Mouse (Mus musculus) gastrocnemius, postnatal 36 days (tissue): ENCODE results near the gene Vnn3. TPM values are rescaled to one million over a fixed set of nuclear protein-coding genes. Genes with fewer than 3 reads are reported as not detected.

ENCODE experiments used
- DNase-seq, 2 experiments: peaks; one replicate each; pipeline ENCODE4 v3.0.0; 2022
- intact Hi-C: fragments of 180-260 bp; cut with DNase I; formaldehyde crosslinking; loops from one replicate; pipeline ENCODE4 v1.15.1; 2025
- long read RNA-seq, 2 experiments: library from polyadenylated mRNA; stranded (forward); transcript quantifications; one replicate each; pipeline ENCODE4 v2.0.0; 2021
- total RNA-seq, 2 experiments: library from RNA; stranded (reverse); gene quantifications; 2 replicates each; pipeline ENCODE4 v1.2.3; 2021

The Vnn3 gene
- under 1 TPM; 0.13 to 0.17 TPM for total RNA-seq
- long read RNA-seq, experiment 1 = 0 reads
- long read RNA-seq, experiment 2, partial matches to known transcripts = 1 of 1 reads
- long read RNA-seq, experiment 2, other reads (novel, unspliced or antisense) = 0 of 1 reads

DNA sequence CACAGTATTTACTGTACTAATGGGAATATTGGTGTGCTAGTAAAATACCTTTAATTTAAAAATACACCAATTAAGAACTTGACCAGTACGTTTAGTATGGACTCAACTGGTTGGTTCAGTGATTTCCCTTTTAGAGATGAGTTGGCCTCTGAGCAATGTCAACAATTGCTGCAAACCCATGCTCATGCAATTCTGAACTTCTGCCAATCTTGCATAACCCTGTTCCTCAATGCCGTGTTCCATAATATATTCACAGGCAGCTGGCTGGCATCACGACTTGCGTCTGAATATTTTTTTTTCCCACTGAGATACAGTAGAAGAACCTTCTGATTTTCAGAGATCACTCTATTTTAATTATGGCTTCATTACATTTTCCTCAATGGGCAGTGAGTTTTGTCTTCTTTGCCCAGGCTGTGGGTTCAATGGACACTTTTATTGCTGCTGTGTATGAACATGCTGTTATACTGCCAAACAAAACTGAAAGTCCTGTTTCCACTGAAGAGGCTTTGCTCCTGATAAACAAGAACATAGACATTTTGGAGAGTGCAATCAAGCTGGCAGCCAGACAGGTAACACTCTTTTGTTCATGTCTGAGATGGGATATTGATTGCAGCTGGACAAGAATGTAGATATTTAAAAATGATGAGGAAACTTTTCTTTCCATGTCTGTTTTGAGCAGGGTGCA is at the start of gene Vnn3:
TSS of gene Vnn3 (plus strand) at position 235 of the 685 bp plus-strand sequence.
- DNase-seq = no peak
- intact Hi-C loops = no loop called here

DNA sequence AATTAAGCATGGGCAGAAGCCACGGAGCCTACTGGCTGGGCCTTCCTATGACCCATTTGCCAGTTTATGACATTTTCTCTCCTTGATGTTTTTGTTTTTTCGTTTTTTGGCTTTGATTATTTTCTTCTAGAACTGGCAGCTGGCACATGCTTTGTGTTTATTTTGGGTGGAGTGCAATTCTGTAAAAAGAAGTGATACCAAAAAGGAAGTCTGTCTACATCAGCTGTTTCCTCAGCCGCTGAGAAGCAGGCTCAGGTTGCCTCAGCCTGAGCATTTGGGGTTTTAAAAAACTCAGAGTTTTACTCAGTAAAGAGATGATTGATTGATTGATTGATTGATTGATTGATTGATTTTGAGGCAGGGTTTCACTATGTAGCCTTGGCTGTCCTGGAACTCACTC is 48.4 kb upstream of the Vnn3 start:
- intact Hi-C loops = no loop called here
- DNase-seq = no peak

- DNase-seq = no peak
- intact Hi-C loops = no loop called here
These were observed 46.6 kb upstream of the Vnn3 start for GRCm38 (mm10) chr10:23804665-23805064.

GRCm38 (mm10) chr10:23806201-23806600 is 45.1 kb upstream of the Vnn3 start:
- no peak for DNase-seq
- intact Hi-C loops = no loop called here

DNA sequence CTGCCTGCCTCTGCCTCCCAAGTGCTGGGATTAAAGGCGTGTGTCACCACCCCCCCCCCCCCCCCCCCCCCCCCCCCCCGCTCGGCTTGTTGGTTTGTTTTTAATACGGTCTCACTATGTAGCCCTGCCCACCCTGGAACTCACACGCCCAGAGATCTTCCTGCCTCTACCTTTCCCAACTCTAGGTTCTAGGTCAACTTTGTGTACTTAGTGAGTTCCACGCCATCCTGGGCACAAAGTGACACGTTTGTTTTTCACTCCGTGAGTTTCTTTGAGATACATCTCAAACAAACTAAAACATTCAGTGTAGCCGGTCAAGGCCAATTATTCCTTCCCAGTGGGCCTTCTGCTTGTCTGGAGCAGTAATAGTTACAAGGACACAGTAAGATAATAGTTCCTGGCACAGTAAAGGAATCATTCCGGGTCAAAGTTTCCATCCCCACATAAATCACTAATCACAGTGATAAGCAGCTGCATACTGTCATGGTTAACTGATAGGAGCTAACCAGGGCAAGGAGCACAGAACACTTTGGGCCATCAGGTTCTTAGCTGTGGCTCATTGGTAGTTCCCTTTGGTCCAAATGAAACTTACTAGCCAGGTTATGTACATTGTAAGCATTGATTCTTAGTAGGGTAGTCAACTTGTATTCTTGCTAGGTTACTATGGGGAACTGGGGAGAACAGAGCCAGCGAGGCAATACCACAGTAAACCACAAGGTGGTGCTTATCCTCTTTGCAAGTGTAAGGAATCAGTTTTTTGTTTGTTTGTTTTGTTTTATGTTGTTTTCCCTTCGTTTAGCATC is 39.4 kb upstream of the Vnn3 start:
- DNase-seq = peak; percentile 18 to 30
- intact Hi-C loops = loop anchor here (5.0 kb wide), 1 partner anchor 320 kb away; no protein-coding TSS in a partner anchor

DNA sequence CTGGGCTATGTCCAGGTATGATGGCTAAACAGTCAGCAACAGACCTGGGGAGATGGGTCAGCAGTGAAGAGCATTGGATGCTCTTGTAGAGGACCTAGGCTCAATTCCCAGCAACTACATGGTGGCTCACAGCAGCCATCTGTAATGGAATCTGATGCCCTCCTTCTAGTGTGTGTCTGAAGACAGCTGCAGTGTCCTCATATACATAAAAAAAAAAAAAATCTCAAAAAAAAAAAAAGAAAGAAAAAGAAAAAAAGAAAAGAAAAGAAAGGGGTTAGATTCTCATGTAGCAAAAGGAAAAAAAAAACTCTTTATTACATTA is 38.9 kb upstream of the Vnn3 start:
- intact Hi-C loops = loop anchor here (5.0 kb wide), 1 partner anchor 320 kb away; no protein-coding TSS in a partner anchor

GRCm38 (mm10) chr10:23812852-23813766 is 38.2 kb upstream of the Vnn3 start:
- no peak for DNase-seq
- intact Hi-C loops = loop anchor here (5.0 kb wide), 1 partner anchor 319 kb away; no protein-coding TSS in a partner anchor

More for the DNA sequence above, 38.9 kb upstream of the Vnn3 start:
- DNase-seq = no peak

DNA sequence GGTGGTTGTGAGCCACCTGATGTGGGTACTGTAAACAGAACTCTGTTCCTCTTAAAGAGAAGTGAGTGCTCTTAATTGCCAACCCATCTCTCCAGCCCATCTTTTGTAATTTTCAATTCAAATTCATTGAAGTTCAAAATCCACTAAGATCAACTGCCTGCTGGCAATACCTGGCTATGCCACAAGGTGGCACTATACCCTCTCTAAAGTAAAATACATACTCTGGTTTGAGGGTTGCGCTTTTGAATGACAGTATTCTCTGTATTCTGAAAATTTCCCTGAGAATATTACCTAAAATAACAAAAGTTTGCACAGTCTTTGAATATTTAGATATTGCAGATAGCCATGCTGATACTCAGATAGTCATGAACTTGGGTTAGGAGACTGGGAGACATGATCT is 36.1 kb upstream of the Vnn3 start:
- intact Hi-C loops = no loop called here

GRCm38 (mm10) chr10:23816241-23816640 is 35.0 kb upstream of the Vnn3 start:
- no peak for DNase-seq
- intact Hi-C loops = no loop called here

More for the DNA sequence above, 36.1 kb upstream of the Vnn3 start:
- peak; percentile 48 to 63 for DNase-seq

- intact Hi-C loops = no loop called here
- DNase-seq = no peak
These were observed 24.7 kb upstream of the Vnn3 start for GRCm38 (mm10) chr10:23826516-23826915.

DNA sequence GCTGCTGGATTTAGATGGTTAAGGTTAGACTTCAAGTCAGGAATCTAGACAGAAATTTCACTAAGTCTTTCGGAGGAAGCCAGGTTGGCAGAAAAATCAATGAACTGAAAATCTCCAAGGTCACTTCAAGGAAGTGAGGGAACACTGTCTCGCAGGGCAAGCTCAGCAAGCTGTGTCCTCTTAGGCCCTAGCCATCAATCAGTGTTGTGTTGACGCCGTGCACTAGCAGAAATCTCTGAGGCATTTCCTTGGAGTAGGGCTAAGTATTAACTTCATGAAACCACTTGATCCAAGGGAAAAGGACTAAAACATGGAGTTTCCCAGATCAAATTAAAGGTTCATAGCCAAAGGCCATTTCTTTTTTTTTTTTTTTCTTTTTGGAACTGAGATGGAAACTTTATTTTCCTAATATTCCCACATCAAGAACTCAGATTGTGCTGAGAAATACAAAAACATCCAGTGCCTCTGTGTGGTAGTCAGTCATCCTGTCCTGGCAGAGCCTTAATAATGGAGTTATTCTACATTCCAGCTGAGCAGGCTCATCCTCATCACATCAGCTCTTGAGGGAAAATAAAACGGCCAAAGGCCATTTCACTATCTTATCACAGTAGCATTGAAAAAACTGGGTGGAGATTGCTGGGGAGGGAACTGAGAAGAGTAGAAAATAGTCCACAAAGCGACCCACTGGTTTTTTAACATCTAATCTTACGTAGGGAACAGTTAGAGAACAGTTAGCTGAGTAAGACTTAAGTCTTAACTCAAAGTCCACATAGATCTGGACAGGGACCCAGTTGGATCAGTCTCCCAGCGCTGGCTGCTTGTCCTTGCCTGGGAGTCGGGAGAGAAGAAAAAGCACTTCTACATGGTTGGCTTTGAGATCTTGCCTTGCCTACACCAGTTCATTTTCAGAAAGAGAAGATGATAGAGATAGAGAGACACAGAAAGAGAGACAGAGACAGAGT is 15.0 kb upstream of the Vnn3 start:
- intact Hi-C loops = no loop called here
- DNase-seq = no peak

- intact Hi-C loops = no loop called here
- DNase-seq = no peak
These were observed 14.1 kb upstream of the Vnn3 start for GRCm38 (mm10) chr10:23837115-23837514.

DNA sequence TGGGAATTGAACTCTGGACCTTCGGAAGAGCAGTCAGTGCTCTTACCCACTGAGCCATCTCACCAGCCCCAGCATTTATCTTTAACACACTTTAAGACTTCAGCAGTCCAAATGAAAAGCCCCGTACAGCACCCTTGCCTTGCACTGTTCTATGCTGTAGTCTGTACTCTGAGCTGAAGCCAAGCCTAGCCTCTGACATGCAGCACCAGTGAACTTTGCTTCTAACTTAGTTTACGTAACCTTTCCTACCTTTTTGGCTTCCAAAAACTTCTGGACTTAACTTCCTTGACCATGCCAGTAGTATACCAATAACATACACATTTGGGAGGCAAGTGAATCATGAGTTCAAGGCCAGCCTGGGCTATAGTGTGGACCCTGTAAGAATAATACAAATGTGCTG is 12.4 kb upstream of the Vnn3 start:
- DNase-seq = no peak
- intact Hi-C loops = no loop called here

DNA sequence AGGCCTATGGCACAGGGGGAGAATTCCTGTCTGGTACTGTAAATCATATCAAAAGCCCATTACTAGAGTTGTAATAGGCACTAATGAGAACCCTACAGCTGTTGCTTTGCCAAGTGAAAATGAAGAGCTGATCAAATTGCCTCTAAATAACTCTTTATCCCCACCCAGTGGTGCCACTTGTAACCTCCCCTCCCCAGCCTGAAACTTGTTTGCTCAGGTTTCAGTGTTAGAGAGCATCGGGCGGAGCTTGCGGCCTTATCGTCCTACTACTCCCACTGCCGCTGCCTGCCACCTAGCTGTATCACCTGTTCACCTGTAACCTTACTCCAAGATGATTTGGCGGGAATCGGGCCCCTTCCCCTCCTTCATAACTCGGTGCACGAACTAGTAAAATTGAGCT is 11.9 kb upstream of the Vnn3 start:
- no peak for DNase-seq
- intact Hi-C loops = no loop called here

DNA sequence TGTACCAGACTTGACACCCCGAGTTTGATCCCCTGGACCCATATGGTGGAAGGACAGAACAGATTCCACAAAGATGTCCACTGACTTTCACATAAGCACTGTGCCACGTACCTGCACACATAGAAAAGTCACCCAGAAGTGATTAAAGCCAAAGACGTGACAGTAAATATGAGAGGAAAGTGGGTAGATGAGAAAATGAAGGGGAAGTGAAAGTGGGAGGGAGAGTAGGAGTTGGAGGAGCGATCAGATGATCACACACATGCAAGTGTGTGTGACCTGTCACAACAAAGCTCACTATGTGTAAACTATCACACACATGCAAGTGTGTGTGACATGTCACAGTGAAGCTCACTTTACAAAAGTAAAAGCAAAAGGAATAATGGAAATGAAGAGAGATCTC is 10.8 kb upstream of the Vnn3 start:
- intact Hi-C loops = no loop called here
- DNase-seq = no peak

DNA sequence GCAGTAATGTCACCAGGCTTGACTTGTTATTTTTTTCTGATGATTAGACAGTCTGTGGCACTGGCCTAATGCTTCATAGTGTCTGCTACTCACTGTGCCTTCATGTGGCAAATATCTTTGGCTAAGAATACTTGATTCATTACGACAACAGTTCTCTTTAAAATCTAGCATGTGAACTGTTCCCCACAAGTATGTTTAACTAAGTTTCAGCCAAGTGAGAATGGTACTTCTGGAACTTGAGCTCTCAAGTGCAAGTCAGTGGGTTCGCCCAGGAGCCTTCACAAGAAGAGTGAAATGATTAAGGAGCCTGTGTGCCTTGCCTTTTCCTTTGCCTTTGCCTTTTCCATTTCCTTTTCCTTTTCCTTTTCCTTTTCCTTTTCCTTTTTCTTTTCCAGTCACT is 834 bp downstream of the Vnn3 start:
- intact Hi-C loops = no loop called here
- no peak for DNase-seq

GRCm38 (mm10) chr10:23864362-23865312 is 13.4 kb downstream of the Vnn3 start:
- intact Hi-C loops = no loop called here
- DNase-seq = no peak

DNA sequence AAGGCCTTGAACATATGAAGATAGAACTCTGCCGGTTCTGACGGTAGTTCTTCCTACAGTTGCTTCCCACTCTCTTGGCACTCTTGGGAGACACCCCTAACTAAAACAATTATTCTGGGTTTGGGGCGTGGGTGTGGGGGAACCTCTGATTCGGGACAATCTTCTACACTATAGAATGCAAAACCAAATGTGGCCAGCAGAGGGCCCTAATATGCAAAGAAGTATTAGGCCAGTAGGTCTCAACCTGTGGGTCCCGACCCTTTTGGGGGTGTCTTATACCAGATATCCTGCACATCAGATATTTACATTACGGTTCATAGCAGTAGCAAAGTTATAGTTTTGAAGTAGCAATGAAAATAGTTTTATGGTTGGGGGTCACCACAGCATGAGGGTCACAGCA is 29.4 kb downstream of the Vnn3 start:
- intact Hi-C loops = no loop called here

More for the DNA sequence above, 29.4 kb downstream of the Vnn3 start:
- DNase-seq = no peak
